ENCODE assay signal across 10 mouse cellular contexts in genomic region chr5:118359646-118360373, GRCm38 (mm10).
DNase-seq lines count a peak whose midpoint lies in the region; ATAC-seq and TF ChIP-seq lines count a peak whose summit lies in the region.
"Had no signal": no experiment of that assay in that cellular context is flagged by ENCODE, and none has a peak within 500 bp of the region (broad histone marks: within the 10 kb centered on the region; RNA-seq: fewer than 3 reads in every experiment).

No protein-coding gene starts in this region.

- peak overlapping the region; percentile 20 for H3K4me2 ChIP-seq in liver, embryonic 15.5 days

- H3K9ac ChIP-seq in liver, embryonic 15.5 days, result no peak overlapping the region

- no peaks in the 10 kb centered on the region for H3K36me3 ChIP-seq in liver, embryonic 15.5 days (replicated peaks)

- peaks cover 61% of the 10 kb centered on the region for H3K27me3 ChIP-seq in liver, embryonic 15.5 days

- TF ChIP-seq CTCF in lung, adult 2 months (IDR thresholded peaks at IDR 0.05; ENCODE audit: insufficient read depth, low read length), result no peak

- no peak overlapping the region for H3K27ac ChIP-seq in liver, embryonic 15.5 days (replicated peaks)
- H3K27ac ChIP-seq: stomach, postnatal 0 days had no signal

- TF ChIP-seq POLR2A in lung, adult 2 months (IDR thresholded peaks at IDR 0.05; ENCODE audit: borderline replicate concordance, extremely low read depth, low read depth, low read length), result no peak

- no peak overlapping the region for H3K4me3 ChIP-seq in lung, adult 2 months (replicated peaks; ENCODE audit: extremely low read depth, low read depth, low read length)
- no peak overlapping the region for H3K4me3 ChIP-seq in liver, embryonic 15.5 days (replicated peaks)

- DNase-seq in lung, postnatal 36 days, result peak; percentile 21
- no peak for DNase-seq in lung, adult 2 months
- DNase-seq in thymus, postnatal 14 days, result peak; percentile 84
- no peak for DNase-seq in adrenal gland, postnatal 25 days
- DNase-seq in embryo, embryonic 11 days, result no peak
- DNase-seq: cerebellum, postnatal 14 days; lung, postnatal 14 days had no signal

- H3K9me3 ChIP-seq in liver, embryonic 15.5 days (replicated peaks), result no peaks in the 10 kb centered on the region

- ATAC-seq in activated CD4-positive, CD25-positive, alpha-beta regulatory T cell, adult 4 months, result peak; percentile 67
- no peak for ATAC-seq in liver, embryonic 15.5 days (ENCODE audit: insufficient read depth)

- peaks cover 2% of the 10 kb centered on the region; the same call in 1 of the 2 replicates for H3K4me1 ChIP-seq in lung, adult 2 months (ENCODE audit: control insufficient read depth, insufficient read depth, low read length)
- H3K4me1 ChIP-seq in liver, embryonic 15.5 days (replicated peaks), result peaks cover 29% of the 10 kb centered on the region

- 55% methylated on average over 13 of the region's 13 CpGs for WGBS in lung, adult 2 months
- WGBS in liver, embryonic 15.5 days (ENCODE audit: insufficient replicate concordance), result 20% methylated on average over 13 of the region's 13 CpGs

Comparison
In these comparisons a context has a peak if more than half of its experiments do, and no peak if none do; other contexts are left out.
1. DNase-seq: peak in lung, postnatal 36 days (single experiment) and thymus, postnatal 14 days (single experiment); none in lung, adult 2 months (single experiment), adrenal gland, postnatal 25 days (single experiment) and embryo, embryonic 11 days (single experiment).